Mouse (Mus musculus) cerebellum, postnatal 4 days (tissue): Measurements from ENCODE around the gene Letmd1.
"Not testable (repeated sequence)": the region's sequence is repeated elsewhere in the genome, so short reads cannot be mapped to it uniquely, and the experiment has no call there.

Source experiments
- DNase-seq, 2 experiments: peaks; one replicate each; pipeline ENCODE4 v3.0.0; 2022; ENCODE audit warnings: low spot score in 2 of 2, mixed read lengths in 1 of 2

Letmd1 gene

GRCm38 (mm10) chr15:100499506-100499905, 30.7 kb downstream of the Letmd1 start:
- not testable (repeated sequence) for DNase-seq

GRCm38 (mm10) chr15:100508454-100509167, 39.8 kb downstream of the Letmd1 start:
- no peak for DNase-seq

- no peak for DNase-seq
These were observed 41.2 kb downstream of the Letmd1 start for GRCm38 (mm10) chr15:100510072-100510471.

- DNase-seq: no peak
These were observed 44.6 kb downstream of the Letmd1 start for GRCm38 (mm10) chr15:100513387-100513786.

GRCm38 (mm10) chr15:100515121-100515520, 46.3 kb downstream of the Letmd1 start:
- no peak for DNase-seq

GRCm38 (mm10) chr15:100520306-100520705, 51.5 kb downstream of the Letmd1 start:
- no peak for DNase-seq

GRCm38 (mm10) chr15:100525405-100525804, 56.6 kb downstream of the Letmd1 start:
- DNase-seq: no peak

- DNase-seq: no peak
These were observed 59.1 kb downstream of the Letmd1 start for GRCm38 (mm10) chr15:100527900-100528299.
